Mouse (Mus musculus) lung, postnatal 4 days (tissue): ENCODE data around the gene Rtn3.

Experiments used
- DNase-seq, 2 experiments: peaks; one replicate each; pipeline ENCODE4 v3.0.0; 2021

Gene Rtn3

GRCm38 (mm10) chr19:7484076-7484475, 995 bp upstream of the Rtn3 start:
- DNase-seq = no peak

GRCm38 (mm10) chr19:7483512-7483882, 416 bp upstream of the Rtn3 start:
- DNase-seq = peak in 1 of 2 experiments; percentile 31

DNA sequence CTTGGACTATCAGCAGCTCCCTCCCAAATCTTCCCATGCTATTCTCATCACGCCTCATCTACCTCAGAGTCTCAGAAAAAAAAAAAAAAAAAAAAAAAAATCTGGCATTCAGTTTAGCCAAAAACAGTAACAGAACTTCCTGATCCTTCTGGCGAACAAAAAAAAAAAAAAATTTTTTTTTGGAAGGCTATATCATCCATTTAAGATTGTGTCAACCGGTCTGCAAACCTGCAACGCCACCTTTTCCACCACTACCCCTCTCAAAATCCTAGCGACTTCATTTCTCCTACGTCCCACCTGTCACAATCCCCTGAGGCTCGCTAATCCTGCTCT, 849 bp downstream of the Rtn3 start:
- no peak for DNase-seq

GRCm38 (mm10) chr19:7481541-7482265, 1.4 kb downstream of the Rtn3 start:
- peak in 1 of 2 experiments; percentile 22 for DNase-seq

GRCm38 (mm10) chr19:7479751-7480248, 3.3 kb downstream of the Rtn3 start:
- DNase-seq = no peak

DNA sequence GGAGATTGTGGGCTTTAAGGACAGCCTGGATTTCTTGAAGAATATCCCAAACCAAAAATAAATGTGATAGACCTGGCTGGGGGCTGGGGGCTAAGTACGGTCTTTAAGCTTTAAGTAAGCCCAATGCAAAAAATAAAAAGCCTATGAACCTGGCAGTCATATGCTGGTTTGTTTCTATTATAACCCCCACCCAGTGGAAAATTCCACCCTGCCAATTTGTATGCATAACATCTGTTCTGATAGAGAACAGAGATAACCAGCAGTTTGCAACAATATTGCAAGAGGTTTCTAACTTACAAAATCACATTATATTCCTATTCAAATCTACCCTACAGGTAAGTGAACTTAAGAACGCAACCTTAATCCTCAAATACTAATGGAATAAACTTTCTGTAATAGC, 12.4 kb downstream of the Rtn3 start:
- DNase-seq = no peak

DNA sequence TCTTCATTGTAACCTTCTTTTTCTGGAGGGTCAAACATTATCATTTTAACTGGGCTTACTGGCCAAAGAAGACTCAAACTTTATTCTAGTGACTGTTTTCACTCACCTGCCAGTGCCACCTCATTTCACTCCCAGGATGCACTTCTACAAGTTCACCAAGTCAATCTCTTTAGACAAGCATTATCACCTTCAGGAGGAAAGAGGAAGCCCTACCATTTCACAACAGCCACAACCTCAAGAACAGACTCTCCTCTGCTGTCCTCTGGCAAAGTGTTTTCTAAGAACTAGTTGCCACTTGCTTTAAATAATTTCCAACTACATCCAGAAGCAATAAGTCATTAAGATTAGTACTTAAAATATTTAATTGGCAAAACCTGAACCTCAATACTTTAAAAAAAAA, 15.2 kb downstream of the Rtn3 start:
- no peak for DNase-seq

- no peak for DNase-seq
These were observed 23.7 kb downstream of the Rtn3 start for GRCm38 (mm10) chr19:7459370-7459769.

- no peak for DNase-seq
These were observed 24.2 kb downstream of the Rtn3 start for GRCm38 (mm10) chr19:7458901-7459300.

DNA sequence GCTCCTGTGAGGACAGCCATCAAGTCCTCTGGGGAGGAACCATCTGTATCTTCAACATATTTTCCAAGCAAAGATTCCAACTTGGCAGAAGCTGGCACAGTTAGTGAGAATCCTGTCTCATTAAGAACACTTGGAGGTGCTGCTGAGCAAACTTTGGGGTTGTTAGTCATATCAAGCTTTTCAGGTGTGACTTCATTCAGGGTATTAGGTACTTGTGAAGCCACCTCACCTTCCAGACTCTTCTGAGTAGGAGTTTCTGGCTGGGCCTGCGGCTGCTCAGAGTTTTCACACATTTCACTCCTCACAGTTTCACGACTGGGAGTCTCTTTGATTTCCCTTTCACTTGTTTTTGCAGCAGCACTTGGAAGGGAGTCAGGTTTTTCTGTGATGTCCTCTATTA, 26.3 kb downstream of the Rtn3 start:
- no peak for DNase-seq

DNA sequence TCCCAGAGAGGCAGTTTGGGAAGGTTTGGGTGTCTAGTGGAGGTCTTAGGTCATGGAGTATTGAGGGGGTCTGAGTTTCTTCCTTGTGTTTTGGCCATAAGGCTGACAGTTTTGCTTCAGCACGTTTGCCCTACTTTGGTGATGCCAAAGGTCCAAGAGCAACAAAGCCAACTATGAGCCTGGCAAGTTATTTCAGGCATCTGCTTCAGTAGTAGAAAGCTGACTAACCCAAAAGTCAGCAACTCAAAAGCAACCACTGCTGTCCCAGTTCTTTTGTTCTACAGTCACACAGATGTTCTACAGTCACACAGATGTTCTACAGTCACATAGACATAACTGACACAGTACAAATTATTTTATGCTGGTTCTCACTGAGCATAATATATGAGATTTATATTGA, 37.5 kb downstream of the Rtn3 start:
- no peak for DNase-seq

- DNase-seq = no peak
These were observed 38.0 kb downstream of the Rtn3 start for GRCm38 (mm10) chr19:7445105-7445504.

DNA sequence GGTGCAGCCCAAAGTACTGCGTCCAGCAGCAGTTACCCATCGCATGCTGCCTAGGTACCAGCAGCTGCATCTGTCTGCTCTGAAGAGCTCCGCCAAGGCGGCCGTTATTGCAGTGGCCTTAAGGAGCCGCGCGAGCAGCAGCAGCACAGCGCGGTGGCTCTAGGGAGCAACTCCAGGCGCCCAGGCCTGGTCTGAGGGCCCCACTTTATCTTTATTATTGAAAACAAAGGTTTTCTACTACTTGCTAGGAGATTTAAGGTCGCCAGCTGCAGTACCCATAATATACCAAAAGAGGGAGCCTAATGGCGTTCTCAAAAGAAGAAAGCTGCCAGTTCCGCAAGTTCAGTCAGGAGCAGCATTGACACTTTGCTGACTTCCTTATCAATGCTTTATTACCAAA, 41.6 kb downstream of the Rtn3 start:
- peak; percentile 46 to 62 for DNase-seq

- DNase-seq = no peak
These were observed 44.8 kb downstream of the Rtn3 start for GRCm38 (mm10) chr19:7438295-7438694.

GRCm38 (mm10) chr19:7436061-7436970, 46.8 kb downstream of the Rtn3 start:
- peak in 1 of 2 experiments; percentile 63 for DNase-seq

DNA sequence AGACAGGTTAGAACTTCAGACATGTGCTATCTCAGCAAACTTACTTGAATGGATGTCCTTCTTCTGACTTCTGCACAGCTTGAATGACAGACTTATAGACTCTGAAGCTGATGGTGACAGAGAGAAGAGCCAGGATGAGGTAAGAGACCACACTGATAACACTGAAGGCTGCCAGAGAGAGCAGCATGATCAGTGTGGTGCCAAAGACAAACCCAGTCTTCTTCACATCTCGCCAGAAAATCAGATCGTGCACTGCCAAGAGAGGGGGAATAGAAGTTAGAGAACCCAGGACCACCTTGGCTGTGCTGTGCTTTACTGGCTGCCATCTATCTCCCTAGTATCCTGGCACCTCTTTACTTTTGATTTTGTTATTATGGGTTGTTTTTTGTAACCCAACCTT, 48.2 kb downstream of the Rtn3 start:
- no peak for DNase-seq

DNA sequence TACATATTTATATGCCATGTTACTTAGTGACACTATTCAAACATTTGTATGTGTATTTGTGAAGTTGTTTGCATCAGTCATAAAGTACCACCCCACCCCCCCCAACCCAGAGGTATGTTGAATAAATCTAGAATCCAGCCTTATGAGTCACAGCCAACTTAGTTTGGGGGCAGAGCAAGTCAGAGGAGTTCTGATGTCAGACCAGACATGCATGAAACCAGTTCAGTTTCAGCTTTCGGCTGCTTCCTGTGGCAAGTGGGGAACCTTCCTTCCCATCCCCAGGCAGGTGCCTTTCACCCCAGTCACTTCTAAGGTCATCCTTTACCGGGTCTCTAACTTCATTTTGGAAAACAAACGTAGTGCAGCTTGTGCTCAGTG, 57.7 kb downstream of the Rtn3 start:
- DNase-seq = no peak

- DNase-seq = no peak
These were observed 58.3 kb downstream of the Rtn3 start for GRCm38 (mm10) chr19:7424590-7425397.

- no peak for DNase-seq
These were observed 59.0 kb downstream of the Rtn3 start for GRCm38 (mm10) chr19:7424131-7424530.

DNA sequence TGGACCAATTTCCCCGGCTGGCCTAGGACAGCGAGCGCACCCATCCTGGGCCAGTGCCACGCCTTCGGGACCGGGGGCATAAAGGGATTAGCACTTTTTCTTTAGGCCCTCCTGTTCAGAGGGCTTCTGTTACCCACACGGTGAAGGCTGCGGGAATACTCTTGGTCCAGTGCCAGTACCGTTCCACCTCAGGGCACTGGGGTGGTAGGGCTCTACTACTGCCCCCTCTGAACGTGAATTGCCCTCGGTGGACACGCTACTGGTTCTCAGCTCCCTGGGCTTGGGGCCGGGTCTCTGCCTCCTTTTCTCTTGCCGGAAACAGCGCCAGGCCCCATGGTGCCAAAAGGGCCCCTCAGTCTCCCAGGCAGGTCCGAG, 59.4 kb downstream of the Rtn3 start:
- no peak for DNase-seq

GRCm38 (mm10) chr19:7423028-7423655, 59.9 kb downstream of the Rtn3 start:
- DNase-seq = peak; percentile 94 to 97

- DNase-seq = peak in 1 of 2 experiments; percentile 25
These were observed 60.4 kb downstream of the Rtn3 start for GRCm38 (mm10) chr19:7422656-7423027.
